Mouse (Mus musculus): ENCODE measurements around the gene Strn. TPM values are rescaled to one million over a fixed set of nuclear protein-coding genes. Genes with fewer than 3 reads are reported as not detected.

Gene Strn
- polyA plus RNA-seq, 2 experiments = 3.1 TPM

- Histone ChIP-seq H3K27me3 (ENCODE audit: control insufficient read depth, insufficient read depth, low read length) (no peaks in the 10 kb centered on the region), H3K9me3 (ENCODE audit: control insufficient read depth, low read length) (no peaks in the 10 kb centered on the region), H3K4me3 (ENCODE audit: insufficient read depth in 1 of 2, low read depth in 2 of 2, low read length in 2 of 2) (no peak overlapping the region), H3K4me2 (ENCODE audit: low read depth) (no peak overlapping the region), H3K27ac (no peak overlapping the region), H3K9ac (replicated peaks) (no peak overlapping the region), H3K36me3 (replicated peaks; ENCODE audit: control insufficient read depth, insufficient read depth, low read depth) (no peaks in the 10 kb centered on the region), H3K4me1 (replicated peaks; ENCODE audit: control insufficient read depth in 2 of 2, insufficient read depth in 2 of 2, low read length in 1 of 2) (no peaks in the 10 kb centered on the region)
- ATAC-seq (ENCODE audit: insufficient read depth) = no peak
- no peak for DNase-seq (ENCODE audit: low read depth in 3 of 3, low spot score in 3 of 3)
- WGBS (ENCODE audit: insufficient replicate concordance) = 70% methylated on average over 7 of the region's 7 CpGs
- no peak for TF ChIP-seq EP300 (IDR thresholded peaks at IDR 0.05; ENCODE audit: low read depth)
- TF ChIP-seq CTCF (IDR thresholded peaks at IDR 0.05; ENCODE audit: low read depth) = no peak
Observed at GRCm38 (mm10) chr17:78637140-78637539, 99.9 kb downstream of the Strn start.

- Histone ChIP-seq H3K27ac (no peak overlapping the region), H3K4me2 (ENCODE audit: low read depth) (no peak overlapping the region), H3K9ac (replicated peaks) (no peak overlapping the region), H3K4me1 (replicated peaks; ENCODE audit: control insufficient read depth in 2 of 2, insufficient read depth in 2 of 2, low read length in 1 of 2) (no peaks in the 10 kb centered on the region), H3K27me3 (ENCODE audit: control insufficient read depth, insufficient read depth, low read length) (no peaks in the 10 kb centered on the region), H3K9me3 (ENCODE audit: control insufficient read depth, low read length) (no peaks in the 10 kb centered on the region), H3K4me3 (ENCODE audit: insufficient read depth in 1 of 2, low read depth in 2 of 2, low read length in 2 of 2) (no peak overlapping the region), H3K36me3 (replicated peaks; ENCODE audit: control insufficient read depth, insufficient read depth, low read depth) (no peaks in the 10 kb centered on the region)
- no peak for TF ChIP-seq CTCF (IDR thresholded peaks at IDR 0.05; ENCODE audit: low read depth)
- TF ChIP-seq EP300 (IDR thresholded peaks at IDR 0.05; ENCODE audit: low read depth) = no peak
- DNase-seq (ENCODE audit: low read depth in 3 of 3, low spot score in 3 of 3) = no peak
- WGBS (ENCODE audit: insufficient replicate concordance) = 48% methylated on average over 2 of the region's 2 CpGs
- ATAC-seq (ENCODE audit: insufficient read depth) = no peak
Observed at GRCm38 (mm10) chr17:78635616-78636015, 101.4 kb downstream of the Strn start.

- Histone ChIP-seq H3K9ac (replicated peaks) (no peak overlapping the region), H3K9me3 (ENCODE audit: control insufficient read depth, low read length) (no peaks in the 10 kb centered on the region), H3K4me2 (ENCODE audit: low read depth) (no peak overlapping the region), H3K4me3 (ENCODE audit: insufficient read depth in 1 of 2, low read depth in 2 of 2, low read length in 2 of 2) (no peak overlapping the region), H3K36me3 (replicated peaks; ENCODE audit: control insufficient read depth, insufficient read depth, low read depth) (no peaks in the 10 kb centered on the region), H3K4me1 (replicated peaks; ENCODE audit: control insufficient read depth in 2 of 2, insufficient read depth in 2 of 2, low read length in 1 of 2) (no peaks in the 10 kb centered on the region), H3K27ac (no peak overlapping the region), H3K27me3 (ENCODE audit: control insufficient read depth, insufficient read depth, low read length) (no peaks in the 10 kb centered on the region)
- DNase-seq (ENCODE audit: low read depth in 3 of 3, low spot score in 3 of 3) = no peak
- ATAC-seq (ENCODE audit: insufficient read depth) = no peak
- WGBS (ENCODE audit: insufficient replicate concordance) = 77% methylated on average over 19 of the region's 19 CpGs
- TF ChIP-seq CTCF (IDR thresholded peaks at IDR 0.05; ENCODE audit: low read depth) (no peak), EP300 (IDR thresholded peaks at IDR 0.05; ENCODE audit: low read depth) (no peak)
Observed at GRCm38 (mm10) chr17:78624941-78625340, 112.1 kb downstream of the Strn start.

- WGBS (ENCODE audit: insufficient replicate concordance) = 56% methylated on average over 4 of the region's 4 CpGs
- Histone ChIP-seq H3K9me3 (ENCODE audit: control insufficient read depth, low read length) (no peaks in the 10 kb centered on the region), H3K27me3 (ENCODE audit: control insufficient read depth, insufficient read depth, low read length) (no peaks in the 10 kb centered on the region), H3K4me2 (ENCODE audit: low read depth) (no peak overlapping the region), H3K36me3 (replicated peaks; ENCODE audit: control insufficient read depth, insufficient read depth, low read depth) (no peaks in the 10 kb centered on the region), H3K27ac (no peak overlapping the region), H3K4me1 (replicated peaks; ENCODE audit: control insufficient read depth in 2 of 2, insufficient read depth in 2 of 2, low read length in 1 of 2) (no peaks in the 10 kb centered on the region), H3K9ac (replicated peaks) (no peak overlapping the region), H3K4me3 (ENCODE audit: insufficient read depth in 1 of 2, low read depth in 2 of 2, low read length in 2 of 2) (no peak overlapping the region)
- ATAC-seq (ENCODE audit: insufficient read depth) = no peak
- no peak for DNase-seq (ENCODE audit: low read depth in 3 of 3, low spot score in 3 of 3)
- TF ChIP-seq CTCF (IDR thresholded peaks at IDR 0.05; ENCODE audit: low read depth) = no peak
- TF ChIP-seq EP300 (IDR thresholded peaks at IDR 0.05; ENCODE audit: low read depth) = no peak
Observed at GRCm38 (mm10) chr17:78621863-78622262, 115.1 kb downstream of the Strn start.

- Histone ChIP-seq H3K36me3 (replicated peaks; ENCODE audit: control insufficient read depth, insufficient read depth, low read depth) (no peaks in the 10 kb centered on the region), H3K9ac (replicated peaks) (no peak overlapping the region), H3K4me2 (ENCODE audit: low read depth) (no peak overlapping the region), H3K9me3 (ENCODE audit: control insufficient read depth, low read length) (no peaks in the 10 kb centered on the region), H3K4me1 (replicated peaks; ENCODE audit: control insufficient read depth in 2 of 2, insufficient read depth in 2 of 2, low read length in 1 of 2) (no peaks in the 10 kb centered on the region), H3K27ac (no peak overlapping the region), H3K27me3 (ENCODE audit: control insufficient read depth, insufficient read depth, low read length) (no peaks in the 10 kb centered on the region), H3K4me3 (ENCODE audit: insufficient read depth in 1 of 2, low read depth in 2 of 2, low read length in 2 of 2) (no peak overlapping the region)
- WGBS (ENCODE audit: insufficient replicate concordance) = 66% methylated on average over 4 of the region's 4 CpGs
- no peak for ATAC-seq (ENCODE audit: insufficient read depth)
- DNase-seq (ENCODE audit: low read depth in 3 of 3, low spot score in 3 of 3) = no peak
- TF ChIP-seq EP300 (IDR thresholded peaks at IDR 0.05; ENCODE audit: low read depth) = no peak
- no peak for TF ChIP-seq CTCF (IDR thresholded peaks at IDR 0.05; ENCODE audit: low read depth)
Observed at GRCm38 (mm10) chr17:78620740-78621139, 116.3 kb downstream of the Strn start.

Data from liver, embryonic 14.5 days (tissue).